Mouse (Mus musculus) embryo, embryonic 10 days (tissue): Measurements from ENCODE around the gene Hnrnpul2.
"Not testable (repeated sequence)": the region's sequence is repeated elsewhere in the genome, so short reads cannot be mapped to it uniquely, and the experiment has no call there.

Source experiments
- DNase-seq: peaks from one replicate; pipeline ENCODE4 v3.0.0-alpha.2; 2015; ENCODE audit warnings: low spot score

Gene Hnrnpul2

DNA sequence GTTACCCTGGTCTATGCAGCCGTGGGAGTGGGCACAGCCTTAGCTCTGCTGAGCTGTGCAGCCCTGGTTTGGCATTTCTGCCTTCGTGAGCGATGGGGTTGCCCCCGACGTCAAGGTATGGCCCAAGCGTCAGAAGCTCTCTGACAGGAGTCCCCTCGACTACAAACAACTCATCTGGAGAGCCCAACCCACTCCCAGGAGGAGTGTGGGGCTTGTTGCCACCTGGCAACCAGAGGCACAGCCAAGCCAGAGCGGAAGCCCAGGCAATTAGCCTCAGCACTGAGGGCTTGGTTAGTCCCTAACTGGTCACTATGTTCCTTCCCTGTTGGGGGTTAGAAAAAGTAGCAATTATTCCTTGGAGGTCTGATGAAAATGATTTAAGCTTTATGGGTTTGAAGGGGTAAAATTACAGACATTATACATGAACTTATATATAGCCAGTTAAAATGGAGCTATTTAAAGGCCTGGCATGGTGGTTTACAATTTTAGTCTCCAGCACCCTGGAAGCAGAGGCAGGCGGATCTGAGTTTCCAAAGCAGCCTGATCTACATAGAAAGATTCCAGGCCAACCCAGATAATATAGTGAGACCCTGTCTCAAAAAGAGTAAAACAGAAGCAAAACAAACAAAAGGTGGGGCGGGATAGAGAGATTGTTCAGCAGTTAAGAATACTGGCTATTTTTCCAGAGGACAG is 32.6 kb downstream of the Hnrnpul2 start:
- no peak for DNase-seq

GRCm38 (mm10) chr19:8853117-8853516 is 33.3 kb downstream of the Hnrnpul2 start:
- no peak for DNase-seq

DNA sequence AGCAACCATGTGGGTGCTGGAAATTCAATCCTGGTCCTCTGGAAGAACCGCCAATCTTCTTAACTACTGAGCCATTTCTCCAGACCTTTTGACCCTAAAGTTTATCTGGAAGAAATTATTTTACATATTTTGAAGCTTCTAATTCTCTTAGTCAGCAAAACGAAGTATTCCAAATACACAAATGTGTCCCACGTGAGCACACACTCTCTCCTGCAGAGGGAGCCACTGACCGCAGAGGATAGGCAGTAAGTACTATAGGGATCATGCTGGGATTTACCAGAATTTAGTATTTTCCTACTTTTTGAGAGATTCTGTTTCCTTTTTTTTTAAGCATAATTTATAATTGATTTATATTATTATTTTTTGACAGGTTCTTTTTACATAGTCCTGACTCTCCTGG is 37.9 kb downstream of the Hnrnpul2 start:
- peak; percentile 65 for DNase-seq

DNA sequence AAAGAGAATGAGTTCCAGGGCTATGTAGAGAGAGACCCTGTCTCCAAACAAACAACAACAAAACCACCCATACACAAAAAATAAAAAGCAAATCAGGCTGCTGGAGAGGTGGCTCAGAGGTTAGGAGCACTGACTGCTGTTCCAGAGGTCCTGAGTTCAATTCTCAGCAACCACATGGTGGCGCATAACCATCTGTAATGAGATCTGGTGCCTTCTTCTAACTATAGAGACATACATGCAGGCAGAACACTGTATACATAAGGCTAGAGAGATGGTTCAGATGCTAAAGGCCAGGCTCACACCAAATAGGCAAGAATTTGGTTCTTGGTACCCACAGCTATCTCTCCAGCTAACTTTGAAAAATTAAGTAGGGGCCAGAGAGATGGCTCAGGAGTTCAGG is 39.2 kb downstream of the Hnrnpul2 start:
- peak; percentile 41 for DNase-seq

- no peak for DNase-seq
Observed at GRCm38 (mm10) chr19:8864265-8864664, 44.5 kb downstream of the Hnrnpul2 start.

DNA sequence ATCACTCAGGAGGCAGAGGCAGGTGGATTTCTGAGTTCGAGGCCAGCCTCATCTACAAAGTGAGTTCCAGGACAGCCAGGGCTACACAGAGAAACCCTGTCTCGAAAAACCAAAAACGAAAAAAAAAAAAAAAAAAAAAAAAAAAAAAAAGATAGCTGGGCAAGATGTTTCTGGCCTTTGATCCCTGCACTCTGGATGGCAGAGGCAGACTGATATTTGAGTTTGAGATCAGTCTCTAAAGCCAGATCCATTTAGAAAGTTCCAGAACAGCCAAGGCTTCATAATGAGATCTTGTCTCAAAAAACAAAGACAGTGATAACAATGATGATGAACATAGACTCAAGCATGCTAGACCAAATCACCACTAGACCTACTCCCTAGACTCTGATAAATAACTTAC is 50.6 kb downstream of the Hnrnpul2 start:
- not testable (repeated sequence) for DNase-seq

DNA sequence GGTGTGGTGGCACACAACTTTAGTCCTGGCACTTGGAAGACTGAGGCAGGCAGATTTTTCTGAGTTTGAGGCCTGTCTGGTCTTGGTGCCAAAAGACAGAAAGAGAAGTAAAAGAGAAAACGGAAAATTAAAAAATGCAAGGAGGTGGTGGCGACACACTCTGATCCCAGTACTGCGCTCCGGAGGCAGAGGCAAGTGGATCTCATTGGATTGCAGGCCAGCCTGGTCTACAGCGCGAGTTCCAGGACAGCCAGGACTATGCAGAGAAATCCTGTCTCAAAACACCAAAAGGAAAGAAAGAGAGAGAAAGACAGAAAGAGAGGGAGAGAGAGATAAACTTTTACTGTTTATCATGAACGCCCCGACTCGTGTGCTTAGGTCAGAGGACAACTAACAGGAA is 51.0 kb downstream of the Hnrnpul2 start:
- DNase-seq: no peak

GRCm38 (mm10) chr19:8871267-8872186 is 51.7 kb downstream of the Hnrnpul2 start, which contains the start of gene Ubxn1:
Gene Ubxn1 (plus strand): TSS chr19:8871496.
- DNase-seq: peak; percentile 98

- no peak for DNase-seq
Observed at GRCm38 (mm10) chr19:8872266-8872840, 52.5 kb downstream of the Hnrnpul2 start.

GRCm38 (mm10) chr19:8875031-8875430 is 55.2 kb downstream of the Hnrnpul2 start:
- no peak for DNase-seq

GRCm38 (mm10) chr19:8880311-8881033 is 60.7 kb downstream of the Hnrnpul2 start, which contains the start of gene Uqcc3:
Gene Uqcc3 (minus strand): TSS chr19:8880923.
- DNase-seq: peak; percentile 91

DNA sequence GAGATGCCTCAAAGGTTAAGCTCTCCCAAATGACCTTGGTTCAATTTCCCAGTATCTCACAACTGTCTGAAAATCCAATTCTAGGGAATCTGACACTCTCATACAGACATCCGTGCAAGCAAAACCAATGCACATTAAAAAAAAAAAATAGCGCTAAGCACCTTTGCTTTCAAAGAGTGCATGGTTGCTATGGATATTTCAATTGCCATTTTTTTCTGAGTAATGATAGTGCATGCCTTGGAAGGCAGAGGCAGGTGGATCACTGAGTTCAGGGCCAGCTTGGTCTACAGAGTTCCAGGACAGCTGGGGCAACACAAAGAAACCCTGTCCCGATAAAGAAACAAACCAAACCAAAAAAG is 61.2 kb downstream of the Hnrnpul2 start:
- DNase-seq: no peak

GRCm38 (mm10) chr19:8883616-8884015 is 63.8 kb downstream of the Hnrnpul2 start, which contains the start of the genes Lbhd1 and Gm49403:
Gene Lbhd1 (plus strand): TSS chr19:8883732.
Gene Gm49403 (plus strand): TSS chr19:8883930.
- no peak for DNase-seq
